Mouse (Mus musculus) limb, embryonic 14.5 days (tissue): Measurements from ENCODE around the gene Gm20532. TPM values are rescaled to one million over a fixed set of nuclear protein-coding genes. Genes with fewer than 3 reads are reported as not detected.

ENCODE experiments used
- ATAC-seq: fragments of 200-750 bp; cut with Nextera tagmentation; 2 replicates; pipeline ENCODE4 v1.8.0; 2017; ENCODE audit warnings: low read depth, moderate number of reproducible peaks, moderate TSS enrichment; ENCODE audit not compliant: low FRiP score
- DNase-seq: peaks from one replicate; pipeline ENCODE4 v3.0.0-alpha.2; 2015; ENCODE audit warnings: low spot score
- H3K27ac ChIP-seq: fragments of 300-500 bp; sonication (generic); replicated peaks from 2 replicates; pipeline ENCODE4 v1.5.1; 2014; ENCODE audit warnings: low read depth, mild to moderate bottlenecking, low read length, moderate library complexity, mixed read lengths
- H3K27me3 ChIP-seq: fragments of 300-500 bp; sonication (generic); 2 replicates; pipeline ENCODE4 v1.6.1; 2014; ENCODE audit warnings: low read length, mixed read lengths; ENCODE audit not compliant: control insufficient read depth, insufficient read depth
- H3K36me3 ChIP-seq: fragments of 300-500 bp; sonication (generic); 2 replicates; pipeline ENCODE4 v1.6.1; 2014; ENCODE audit warnings: mild to moderate bottlenecking, low read length, moderate library complexity, mixed read lengths; ENCODE audit not compliant: control insufficient read depth, insufficient read depth
- H3K4me1 ChIP-seq: fragments of 300-500 bp; sonication (generic); 2 replicates; pipeline ENCODE4 v1.6.1; 2014; ENCODE audit warnings: antibody characterized with exemption, low read length, mixed read lengths; ENCODE audit not compliant: control insufficient read depth, insufficient read depth
- H3K4me2 ChIP-seq: fragments of 300-500 bp; sonication (generic); replicated peaks from 2 replicates; pipeline ENCODE4 v1.6.1; 2014; ENCODE audit warnings: low read depth, mild to moderate bottlenecking, low read length, moderate library complexity; ENCODE audit not compliant: severe bottlenecking
- H3K4me3 ChIP-seq: fragments of 300-500 bp; sonication (generic); replicated peaks from 2 replicates; pipeline ENCODE4 v1.5.1; 2014; ENCODE audit warnings: low read length
- H3K9ac ChIP-seq: fragments of 300-500 bp; sonication (generic); 2 replicates; pipeline ENCODE4 v1.6.1; 2014; ENCODE audit warnings: mild to moderate bottlenecking, low read depth, low read length, moderate library complexity; ENCODE audit not compliant: severe bottlenecking
- H3K9me3 ChIP-seq: fragments of 300-500 bp; sonication (generic); 2 replicates; pipeline ENCODE4 v1.6.1; 2016; ENCODE audit warnings: low read length; ENCODE audit not compliant: control insufficient read depth
- POLR2A ChIP-seq: fragments of 200-500 bp; IDR thresholded peaks from 2 replicates; pipeline ENCODE4 v1.8.0; 2012; ENCODE audit warnings: inconsistent platforms, mild to moderate bottlenecking, moderate library complexity, borderline replicate concordance; ENCODE audit not compliant: insufficient read depth, insufficient read length; ENCODE audit errors: extremely low read depth
- WGBS: fragments of 180-500 bp; shearing (Covaris S2); extraction: QIAGEN DNeasy Blood & Tissue Kit; methylation state at CpG from one replicate; pipeline ENCODE4 v1.1.7; 2014; 5-methylcytosine and 5-hydroxymethylcytosine counted together
- polyA plus RNA-seq, 2 experiments: library from polyadenylated mRNA; depleted of rRNA in 1 of 2; stranded (reverse) in 1 of 2; unstranded in 1 of 2; fragments of >200 nt; fragmentation: Nextera tagmentation in 1 of 2; extraction: Ambion mirVana in 1 of 2; gene quantifications; 2 replicates each; pipeline versions ENCODE4 v1.2.1 to v1.2.3; 2012 to 2014

Gene Gm20532
- polyA plus RNA-seq, 2 experiments = not detected

GRCm38 (mm10) chr2:26585713-26586112 is 726 bp upstream of the Gm20532 start:
- Histone ChIP-seq H3K27ac (peak overlapping the region; percentile 53; the same call in 1 of the 2 replicates), H3K4me3 (peak overlapping the region; percentile 18; the same call in 1 of the 2 replicates), H3K9me3 (no peaks in the 10 kb centered on the region), H3K27me3 (no peaks in the 10 kb centered on the region), H3K9ac (peak overlapping the region; percentile 66), H3K4me1 (no peaks in the 10 kb centered on the region; the same call in 1 of the 2 replicates), H3K36me3 (no peaks in the 10 kb centered on the region), H3K4me2 (no peak overlapping the region)
- no peak for TF ChIP-seq POLR2A
- no peak for DNase-seq
- ATAC-seq = no peak
- 50% methylated on average over 6 of the region's 6 CpGs for whole genome bisulfite sequencing

GRCm38 (mm10) chr2:26587044-26587405 is 586 bp downstream of the Gm20532 start:
- 6% methylated on average over 11 of the region's 11 CpGs for whole genome bisulfite sequencing
- TF ChIP-seq POLR2A = no peak
- Histone ChIP-seq H3K27ac (0 out of 2 replicates have a peak overlapping the region, but pooled peaks have one; percentile 52), H3K4me2 (peak overlapping the region; percentile 80), H3K4me3 (peak overlapping the region; percentile 64), H3K4me1 (no peaks in the 10 kb centered on the region; the same call in 1 of the 2 replicates), H3K9ac (peak overlapping the region; percentile 66), H3K9me3 (no peaks in the 10 kb centered on the region), H3K27me3 (no peaks in the 10 kb centered on the region), H3K36me3 (0 out of 2 replicates have a peak, but pooled peaks cover 3% of the 10 kb centered on the region)
- peak; percentile 49 for DNase-seq
- ATAC-seq = peak; percentile 44; the same call in 1 of the 2 replicates

GRCm38 (mm10) chr2:26588573-26588972 is 2.1 kb downstream of the Gm20532 start:
- Histone ChIP-seq H3K36me3 (peaks cover 17% of the 10 kb centered on the region), H3K27me3 (no peaks in the 10 kb centered on the region), H3K9ac (peak overlapping the region; percentile 66), H3K9me3 (no peaks in the 10 kb centered on the region), H3K4me3 (no peak overlapping the region), H3K27ac (0 out of 2 replicates have a peak overlapping the region, but pooled peaks have one; percentile 26), H3K4me2 (0 out of 2 replicates have a peak overlapping the region, but pooled peaks have one; percentile 7), H3K4me1 (no peaks in the 10 kb centered on the region; the same call in 1 of the 2 replicates)
- no peak for ATAC-seq
- DNase-seq = no peak
- 47% methylated on average over 4 of the region's 4 CpGs for WGBS
- TF ChIP-seq POLR2A = no peak

GRCm38 (mm10) chr2:26589284-26589683 is 2.8 kb downstream of the Gm20532 start:
- 95% methylated on average over 10 of the region's 10 CpGs for WGBS
- no peak for TF ChIP-seq POLR2A
- no peak for DNase-seq
- no peaks in the 10 kb centered on the region for H3K27me3 ChIP-seq
- H3K4me1 ChIP-seq = no peaks in the 10 kb centered on the region; the same call in 1 of the 2 replicates
- no peak for ATAC-seq
- H3K27ac ChIP-seq = no peak overlapping the region
- peak overlapping the region; percentile 66; the same call in 1 of the 2 replicates for H3K9ac ChIP-seq
- no peak overlapping the region for H3K4me3 ChIP-seq
- H3K4me2 ChIP-seq = no peak overlapping the region
- H3K9me3 ChIP-seq = no peaks in the 10 kb centered on the region
- peaks cover 22% of the 10 kb centered on the region for H3K36me3 ChIP-seq

- WGBS = 96% methylated on average over 7 of the region's 7 CpGs
- H3K27me3 ChIP-seq = no peaks in the 10 kb centered on the region
- H3K27ac ChIP-seq = no peak overlapping the region
- TF ChIP-seq POLR2A = no peak
- H3K9ac ChIP-seq = no peak overlapping the region
- no peak overlapping the region for H3K4me3 ChIP-seq
- no peaks in the 10 kb centered on the region; the same call in 1 of the 2 replicates for H3K4me1 ChIP-seq
- no peaks in the 10 kb centered on the region for H3K9me3 ChIP-seq
- peaks cover 28% of the 10 kb centered on the region for H3K36me3 ChIP-seq
- no peak overlapping the region for H3K4me2 ChIP-seq
- ATAC-seq (no peak), DNase-seq (no peak)
Measured at GRCm38 (mm10) chr2:26590282-26590681, 3.8 kb downstream of the Gm20532 start.
